Mouse (Mus musculus): ENCODE measurements around the gene Tada2a.
A peak's percentile ranks its signal among the peaks of the same experiment; 100 is the strongest.

The Tada2a gene

GRCm38 (mm10) chr11:84128943-84129798, at the start of gene Tada2a, which contains the start of gene Acaca:
TSS of gene Tada2a (minus strand) at chr11:84129600.
TSS of gene Acaca (plus strand) at chr11:84129672.
- peak; percentile 87 for DNase-seq (ENCODE audit: low spot score)

GRCm38 (mm10) chr11:84178571-84178970, 49.2 kb upstream of the Tada2a start:
- no peak for DNase-seq (ENCODE audit: low spot score)

GRCm38 (mm10) chr11:84172539-84173435, 43.4 kb upstream of the Tada2a start:
- DNase-seq (ENCODE audit: low spot score), result no peak

GRCm38 (mm10) chr11:84168701-84169288, 39.4 kb upstream of the Tada2a start:
- DNase-seq (ENCODE audit: low spot score), result peak; percentile 35

- no peak for DNase-seq (ENCODE audit: low spot score)
Measured at GRCm38 (mm10) chr11:84167046-84167526, 37.7 kb upstream of the Tada2a start, which contains the start of gene Gm11437. TSS of gene Gm11437 (minus strand) at chr11:84167476.

GRCm38 (mm10) chr11:84164561-84164960, 35.2 kb upstream of the Tada2a start:
- no peak for DNase-seq (ENCODE audit: low spot score)

GRCm38 (mm10) chr11:84164123-84164522, 34.7 kb upstream of the Tada2a start:
- DNase-seq (ENCODE audit: low spot score), result no peak

GRCm38 (mm10) chr11:84156535-84157262, 27.3 kb upstream of the Tada2a start:
- no peak for DNase-seq (ENCODE audit: low spot score)

- peak; percentile 30 for DNase-seq (ENCODE audit: low spot score)
Measured at GRCm38 (mm10) chr11:84150884-84151283, 21.5 kb upstream of the Tada2a start.

GRCm38 (mm10) chr11:84146081-84146480, 16.7 kb upstream of the Tada2a start:
- no peak for DNase-seq (ENCODE audit: low spot score)

- no peak for DNase-seq (ENCODE audit: low spot score)
Measured at GRCm38 (mm10) chr11:84145201-84145798, 15.9 kb upstream of the Tada2a start.

- peak; percentile 75 for DNase-seq (ENCODE audit: low spot score)
Measured at GRCm38 (mm10) chr11:84141752-84142151, 12.4 kb upstream of the Tada2a start.

GRCm38 (mm10) chr11:84136453-84136852, 7.1 kb upstream of the Tada2a start:
- no peak for DNase-seq (ENCODE audit: low spot score)

- DNase-seq (ENCODE audit: low spot score), result no peak
Measured at GRCm38 (mm10) chr11:84134331-84134860, 5.0 kb upstream of the Tada2a start.

- DNase-seq (ENCODE audit: low spot score), result no peak
Measured at GRCm38 (mm10) chr11:84129799-84130185, 392 bp upstream of the Tada2a start.

GRCm38 (mm10) chr11:84127977-84128376, 1.4 kb downstream of the Tada2a start:
- peak; percentile 8 for DNase-seq (ENCODE audit: low spot score)

- no peak for DNase-seq (ENCODE audit: low spot score)
Measured at GRCm38 (mm10) chr11:84121051-84121956, 8.1 kb downstream of the Tada2a start.

- no peak for DNase-seq (ENCODE audit: low spot score)
Measured at GRCm38 (mm10) chr11:84117431-84117830, 12.0 kb downstream of the Tada2a start.

GRCm38 (mm10) chr11:84116221-84116620, 13.2 kb downstream of the Tada2a start:
- peak; percentile 3 for DNase-seq (ENCODE audit: low spot score)

GRCm38 (mm10) chr11:84115646-84116045, 13.8 kb downstream of the Tada2a start:
- no peak for DNase-seq (ENCODE audit: low spot score)

Data from embryo, embryonic 10.5 days (tissue).